Mouse (Mus musculus) olfactory bulb, adult 2 months (tissue): ENCODE measurements around the gene Naaladl1.

Source experiments
- CTCF ChIP-seq: fragments of 200-500 bp; IDR thresholded peaks from 2 replicates; pipeline ENCODE4 v1.5.1; 2012; ENCODE audit warnings: low read depth, mild to moderate bottlenecking, low read length, moderate library complexity; ENCODE audit not compliant: insufficient read depth
- POLR2A ChIP-seq: fragments of 200-500 bp; IDR thresholded peaks from 2 replicates; pipeline ENCODE4 v1.6.1; 2012; ENCODE audit warnings: mild to moderate bottlenecking, low read depth, low read length, moderate library complexity; ENCODE audit not compliant: insufficient read depth

DNA sequence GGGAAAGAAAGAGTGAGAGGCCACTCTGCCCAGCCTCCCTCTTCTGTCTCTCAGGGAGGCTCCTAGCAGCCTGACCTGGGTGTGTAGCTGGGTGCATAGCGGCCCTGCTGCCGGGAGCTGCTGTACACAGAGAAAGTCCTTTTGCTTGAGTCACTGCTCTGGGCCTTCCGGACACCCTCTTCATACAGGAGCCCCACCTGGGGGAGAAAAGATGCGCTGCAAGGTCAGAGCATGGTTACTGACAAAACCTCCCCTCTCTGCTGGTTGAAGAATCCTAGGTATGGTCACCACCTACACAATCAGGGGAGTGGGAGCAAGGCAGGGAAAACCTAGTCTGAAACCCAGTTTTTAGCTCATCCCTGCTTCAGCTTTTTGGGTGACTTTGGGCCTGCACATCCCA lies 36.6 kb upstream of the Naaladl1 start:
- TF ChIP-seq CTCF (no peak), POLR2A (no peak)
